Mouse (Mus musculus) frontal cortex, postnatal 14 days (tissue): Measurements from ENCODE around the gene Lbr.

Experiments used
- DNase-seq, 2 experiments: peaks; one replicate each; pipeline ENCODE4 v3.0.0; 2022; ENCODE audit warnings: low spot score in 2 of 2

Gene Lbr

GRCm38 (mm10) chr1:181776541-181776940 is 66.3 kb downstream of the Lbr start:
- DNase-seq: no peak

- DNase-seq: no peak
These were observed 71.0 kb downstream of the Lbr start for GRCm38 (mm10) chr1:181771871-181772270.

DNA sequence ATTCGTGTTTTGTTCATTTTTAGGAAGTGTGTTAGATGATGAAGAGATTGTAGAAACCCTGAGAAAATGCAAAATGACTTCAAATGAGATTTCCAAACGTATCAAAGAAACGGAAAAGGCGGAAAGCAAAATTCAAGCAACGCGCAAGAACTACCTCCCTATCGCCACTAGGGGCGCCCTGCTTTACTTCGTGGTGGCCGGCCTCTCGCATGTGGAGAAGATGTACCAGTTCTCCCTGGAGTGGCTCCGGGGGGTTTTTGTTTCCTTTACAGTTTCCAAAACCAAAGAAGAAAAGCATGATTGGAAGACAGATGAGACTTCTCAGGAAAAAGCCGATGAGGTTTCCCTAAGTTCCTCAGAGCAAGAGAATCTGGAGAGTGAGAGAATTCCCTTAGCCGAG is 73.5 kb downstream of the Lbr start:
- no peak for DNase-seq
